In genomic region chr1:106030886-106031285, GRCm38 (mm10) we compare ENCODE assay signal across 20 mouse cellular contexts. TPM values are rescaled to one million over a fixed set of nuclear protein-coding genes. Genes with fewer than 3 reads are reported as not detected.
DNase-seq lines count a peak whose midpoint lies in the region; ATAC-seq and TF ChIP-seq lines count a peak whose summit lies in the region.
"Had no signal": no experiment of that assay in that cellular context is flagged by ENCODE, and none has a peak within 500 bp of the region (broad histone marks: within the 10 kb centered on the region; RNA-seq: fewer than 3 reads in every experiment).

No protein-coding gene starts in this region.

- no peak overlapping the region for H3K4me2 ChIP-seq in intestine, embryonic 14.5 days (ENCODE audit: low read length)
- H3K4me2 ChIP-seq in intestine, postnatal 0 days (replicated peaks; ENCODE audit: low read depth) = no peak overlapping the region
- no peak overlapping the region for H3K4me2 ChIP-seq in embryonic facial prominence, embryonic 13.5 days
- H3K4me2 ChIP-seq: forebrain, embryonic 13.5 days; hindbrain, embryonic 15.5 days; limb, embryonic 12.5 days; liver, embryonic 13.5 days; midbrain, embryonic 12.5 days had no signal

- no peak overlapping the region for H3K9ac ChIP-seq in intestine, embryonic 14.5 days (ENCODE audit: low read length)
- no peak overlapping the region for H3K9ac ChIP-seq in intestine, postnatal 0 days (ENCODE audit: low read depth, low read length)
- no peak overlapping the region for H3K9ac ChIP-seq in embryonic facial prominence, embryonic 13.5 days
- H3K9ac ChIP-seq: forebrain, embryonic 13.5 days; hindbrain, embryonic 15.5 days; limb, embryonic 12.5 days; liver, embryonic 13.5 days; midbrain, embryonic 12.5 days had no signal

- no peaks in the 10 kb centered on the region for H3K9me3 ChIP-seq in intestine, embryonic 14.5 days (ENCODE audit: control insufficient read depth, low read length)
- no peaks in the 10 kb centered on the region for H3K9me3 ChIP-seq in intestine, postnatal 0 days (ENCODE audit: control insufficient read depth)
- H3K9me3 ChIP-seq in embryonic facial prominence, embryonic 13.5 days = no peaks in the 10 kb centered on the region
- H3K9me3 ChIP-seq: forebrain, embryonic 13.5 days; heart, embryonic 10.5 days; hindbrain, embryonic 15.5 days; limb, embryonic 12.5 days; liver, embryonic 13.5 days; midbrain, embryonic 12.5 days had no signal

- no peak overlapping the region for H3K27ac ChIP-seq in intestine, embryonic 14.5 days (ENCODE audit: low read depth)
- H3K27ac ChIP-seq in intestine, postnatal 0 days (ENCODE audit: low read depth, low read length) = no peak overlapping the region
- H3K27ac ChIP-seq in cerebellum, adult 2 months (ENCODE audit: insufficient read depth, low read length) = no peak overlapping the region
- H3K27ac ChIP-seq in embryonic facial prominence, embryonic 13.5 days = no peak overlapping the region
- H3K27ac ChIP-seq: forebrain, embryonic 13.5 days; heart, embryonic 10.5 days; hindbrain, embryonic 15.5 days; layer of hippocampus, adult 2 months; limb, embryonic 12.5 days; liver, embryonic 13.5 days; midbrain, embryonic 12.5 days; stomach, postnatal 0 days had no signal

- H3K4me3 ChIP-seq in intestine, embryonic 14.5 days (ENCODE audit: low read depth, low read length) = no peak overlapping the region
- H3K4me3 ChIP-seq in intestine, postnatal 0 days (ENCODE audit: low read depth, low read length) = no peak overlapping the region
- H3K4me3 ChIP-seq in cerebellum, adult 2 months (replicated peaks; ENCODE audit: insufficient read depth, low read depth, low read length) = no peak overlapping the region
- H3K4me3 ChIP-seq in embryonic facial prominence, embryonic 13.5 days = no peak overlapping the region
- H3K4me3 ChIP-seq: forebrain, embryonic 13.5 days; heart, embryonic 10.5 days; hindbrain, embryonic 15.5 days; layer of hippocampus, adult 2 months; limb, embryonic 12.5 days; liver, embryonic 13.5 days; midbrain, embryonic 12.5 days had no signal

- H3K27me3 ChIP-seq in intestine, embryonic 14.5 days (replicated peaks; ENCODE audit: control insufficient read depth, insufficient read depth, low read length) = no peaks in the 10 kb centered on the region
- H3K27me3 ChIP-seq in intestine, postnatal 0 days (replicated peaks; ENCODE audit: control insufficient read depth, insufficient read depth, low read length) = no peaks in the 10 kb centered on the region
- no peaks in the 10 kb centered on the region for H3K27me3 ChIP-seq in cerebellum, adult 2 months (ENCODE audit: control insufficient read depth, insufficient read depth, low read length)
- H3K27me3 ChIP-seq in embryonic facial prominence, embryonic 13.5 days = no peaks in the 10 kb centered on the region
- H3K27me3 ChIP-seq: forebrain, embryonic 13.5 days; hindbrain, embryonic 15.5 days; limb, embryonic 12.5 days; liver, embryonic 13.5 days; midbrain, embryonic 12.5 days had no signal

- TF ChIP-seq POLR2A in cerebellum, adult 2 months (IDR thresholded peaks at IDR 0.05; ENCODE audit: borderline replicate concordance, insufficient read depth, low read length) = no peak

- peaks cover 54% of the 10 kb centered on the region for H3K36me3 ChIP-seq in intestine, embryonic 14.5 days (ENCODE audit: control insufficient read depth, insufficient read depth, low read length)
- H3K36me3 ChIP-seq in intestine, postnatal 0 days (ENCODE audit: control insufficient read depth, insufficient read depth) = peaks cover 55% of the 10 kb centered on the region
- H3K36me3 ChIP-seq in embryonic facial prominence, embryonic 13.5 days = peaks cover 38% of the 10 kb centered on the region

- ATAC-seq in intestine, embryonic 14.5 days (replicated peaks; ENCODE audit: low FRiP score, low TSS enrichment, low read depth) = no peak
- no peak for ATAC-seq in intestine, postnatal 0 days
- peak; percentile 48; the same call in 1 of the 2 replicates for ATAC-seq in embryonic facial prominence, embryonic 13.5 days (ENCODE audit: insufficient number of reproducible peaks, insufficient read depth, low FRiP score, low TSS enrichment, low read depth)
- ATAC-seq: CD4-positive, CD25-positive, alpha-beta regulatory T cell, adult 4 months had no signal

- TF ChIP-seq CTCF in intestine, postnatal 0 days (IDR thresholded peaks at IDR 0.05; ENCODE audit: low read depth) = no peak
- TF ChIP-seq CTCF in cerebellum, adult 2 months (IDR thresholded peaks at IDR 0.05; ENCODE audit: borderline replicate concordance, insufficient read depth, low read depth, low read length) = no peak

- WGBS in intestine, embryonic 14.5 days = 100% methylated on average over 2 of the region's 2 CpGs
- WGBS in intestine, postnatal 0 days = 88% methylated on average over 2 of the region's 2 CpGs
- 61% methylated on average over 2 of the region's 2 CpGs for WGBS in cerebellum, adult 2 months
- WGBS in embryonic facial prominence, embryonic 13.5 days = 83% methylated on average over 2 of the region's 2 CpGs

- DNase-seq in intestine, embryonic 14.5 days (ENCODE audit: low spot score) = peak; percentile 37
- peak; percentile 16 to 25 for DNase-seq in B cell, adult 2 months
- peak; percentile 25 to 66 for DNase-seq in cerebellum, adult 2 months
- DNase-seq in urinary bladder, postnatal 25 days (ENCODE audit: low spot score) = no peak
- no peak for DNase-seq in c-Kit-positive CD71-positive TER-119-positive erythroid progenitor cells, embryonic 14.5 days (ENCODE audit: low spot score)
- no peak for DNase-seq in thymus, postnatal 14 days
- DNase-seq: gastrocnemius, postnatal 36 days; kidney, adult 2 months; liver, embryonic 13.5 days; thymus, postnatal 25 days had no signal

- no peaks in the 10 kb centered on the region for H3K4me1 ChIP-seq in intestine, embryonic 14.5 days (replicated peaks; ENCODE audit: control insufficient read depth, insufficient read depth, low read length)
- no peaks in the 10 kb centered on the region for H3K4me1 ChIP-seq in intestine, postnatal 0 days (replicated peaks; ENCODE audit: control insufficient read depth, insufficient read depth, low read length)
- peaks cover 26% of the 10 kb centered on the region for H3K4me1 ChIP-seq in cerebellum, adult 2 months (ENCODE audit: control insufficient read depth, insufficient read depth, low read length)
- 0 out of 2 replicates have a peak, but pooled peaks cover 3% of the 10 kb centered on the region for H3K4me1 ChIP-seq in embryonic facial prominence, embryonic 13.5 days
- H3K4me1 ChIP-seq: forebrain, embryonic 13.5 days; hindbrain, embryonic 15.5 days; limb, embryonic 12.5 days; midbrain, embryonic 12.5 days had no signal

RNA-seq across cellular contexts. Expression of gene Zcchc2, which starts 40.7 kb away (rescaled TPM):
- 3.5 and 4.0 TPM in 2 replicates for polyA plus RNA-seq in intestine, embryonic 14.5 days (2014; fragmentation: Nextera tagmentation; extraction: Ambion mirVana)
- polyA plus RNA-seq in intestine, postnatal 0 days (2015; fragmentation: Nextera tagmentation; extraction: Ambion mirVana) = 1.5 and 1.6 TPM in 2 replicates
- 19.7 and 19.8 TPM in 2 replicates for polyA plus RNA-seq in cerebellum, adult 2 months (2012; rRNA removed)
- polyA plus RNA-seq in embryonic facial prominence, embryonic 13.5 days (2015; fragmentation: Nextera tagmentation; extraction: Ambion mirVana) = 2.4 and 2.5 TPM in 2 replicates

Comparison
In these comparisons a context has a peak if more than half of its experiments do, and no peak if none do; other contexts are left out.
1. DNase-seq: peak in intestine, embryonic 14.5 days (single experiment), B cell, adult 2 months (2 of 2) and cerebellum, adult 2 months (2 of 2); none in urinary bladder, postnatal 25 days (single experiment), c-Kit-positive CD71-positive TER-119-positive erythroid progenitor cells, embryonic 14.5 days (single experiment) and thymus, postnatal 14 days (single experiment).